Mouse (Mus musculus) neural tube, embryonic 11.5 days (tissue): Measurements from ENCODE around the gene Glcci1. TPM values are rescaled to one million over a fixed set of nuclear protein-coding genes. Genes with fewer than 3 reads are reported as not detected.

ENCODE experiments used
- ATAC-seq: fragments of 200-750 bp; cut with Nextera tagmentation; 2 replicates; pipeline ENCODE4 v1.8.0; 2017; ENCODE audit warnings: moderate number of reproducible peaks, mild to moderate bottlenecking, moderate TSS enrichment, moderate library complexity; ENCODE audit not compliant: insufficient read depth, low FRiP score, low TSS enrichment
- DNase-seq: peaks from one replicate; pipeline ENCODE4 v3.0.0-alpha.2; 2015; ENCODE audit warnings: low spot score
- H3K27ac ChIP-seq: fragments of 300-500 bp; sonication (generic); 2 replicates; pipeline ENCODE4 v1.5.1; 2014; ENCODE audit warnings: low read depth, mild to moderate bottlenecking, low read length
- H3K27me3 ChIP-seq: fragments of 300-500 bp; sonication (generic); 2 replicates; pipeline ENCODE4 v1.6.1; 2014; ENCODE audit warnings: mild to moderate bottlenecking, low read length, mixed read lengths; ENCODE audit not compliant: control insufficient read depth, insufficient read depth
- H3K36me3 ChIP-seq: fragments of 300-500 bp; sonication (generic); 2 replicates; pipeline ENCODE4 v1.6.1; 2014; ENCODE audit warnings: mild to moderate bottlenecking, low read length, moderate library complexity, mixed read lengths; ENCODE audit not compliant: control insufficient read depth, insufficient read depth
- H3K4me1 ChIP-seq: fragments of 300-500 bp; sonication (generic); 2 replicates; pipeline ENCODE4 v1.6.1; 2014; ENCODE audit warnings: low read length, mixed read lengths; ENCODE audit not compliant: control insufficient read depth, insufficient read depth
- H3K4me2 ChIP-seq: fragments of 300-500 bp; sonication (generic); 2 replicates; pipeline ENCODE4 v1.6.1; 2014; ENCODE audit warnings: low read depth, mild to moderate bottlenecking, moderate library complexity
- H3K4me3 ChIP-seq: fragments of 300-500 bp; sonication (generic); 2 replicates; pipeline ENCODE4 v1.5.1; 2014; ENCODE audit warnings: low read depth, low read length
- H3K9ac ChIP-seq: fragments of 300-500 bp; sonication (generic); 2 replicates; pipeline ENCODE4 v1.6.1; 2014; ENCODE audit warnings: mild to moderate bottlenecking, low read length
- H3K9me3 ChIP-seq: fragments of 300-500 bp; sonication (generic); 2 replicates; pipeline ENCODE4 v1.6.1; 2016; ENCODE audit warnings: low read length; ENCODE audit not compliant: control insufficient read depth
- WGBS: fragments of 180-500 bp; shearing (Covaris S2); extraction: QIAGEN DNeasy Blood & Tissue Kit; methylation state at CpG from one replicate; pipeline ENCODE4 v1.1.7; 2014; 5-methylcytosine and 5-hydroxymethylcytosine counted together
- polyA plus RNA-seq: library from polyadenylated mRNA; unstranded; fragments of >200 nt; fragmentation: Nextera tagmentation; extraction: Ambion mirVana; gene quantifications from 2 replicates; pipeline ENCODE4 v1.2.1, GENCODE M21; 2014

The Glcci1 gene
- polyA plus RNA-seq, 1 experiment from 2014 or later = 24.0 TPM

DNA sequence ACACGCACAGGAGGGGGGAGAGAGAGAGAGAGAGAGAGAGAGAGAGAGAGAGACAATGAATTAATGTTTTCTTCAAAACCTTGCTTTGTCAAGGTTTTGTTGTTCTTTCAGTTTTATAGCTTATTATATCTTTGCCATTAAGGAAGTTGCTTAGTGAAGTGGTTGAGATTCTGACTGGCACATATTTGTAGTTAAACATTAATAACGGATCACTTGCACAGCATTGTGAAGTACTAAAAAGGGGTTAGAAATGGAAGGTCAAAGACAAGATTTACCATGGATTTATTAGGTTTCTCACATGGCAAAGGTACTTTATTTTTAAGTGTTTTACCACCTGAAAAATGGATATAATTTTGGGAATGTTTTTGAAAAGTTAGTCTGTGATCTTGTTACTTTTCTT is 51.3 kb downstream of the Glcci1 start:
- 94% methylated on average over 2 of the region's 2 CpGs for whole genome bisulfite sequencing
- no peak overlapping the region for H3K9ac ChIP-seq

DNA sequence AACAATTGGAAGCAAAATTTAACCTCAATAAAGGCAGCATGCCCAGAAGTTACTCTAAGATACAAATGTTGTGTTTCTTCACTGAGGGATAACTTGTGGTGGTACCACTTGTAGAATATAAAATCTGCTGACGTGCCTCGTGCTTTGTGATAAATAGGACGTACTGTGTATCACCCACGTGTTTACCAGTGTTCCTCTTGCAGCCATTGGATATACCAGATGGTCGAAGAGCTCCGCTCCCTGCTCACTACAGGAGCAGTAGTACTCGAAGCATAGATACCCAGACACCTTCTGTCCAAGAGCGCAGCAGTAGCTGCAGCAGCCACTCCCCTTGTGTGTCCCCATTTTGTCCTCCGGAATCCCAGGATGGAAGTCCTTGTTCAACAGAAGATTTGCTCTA is 73.0 kb downstream of the Glcci1 start:
- Histone ChIP-seq H3K4me2 (no peak overlapping the region), H3K4me3 (no peak overlapping the region), H3K9me3 (no peaks in the 10 kb centered on the region), H3K4me1 (no peaks in the 10 kb centered on the region), H3K27me3 (no peaks in the 10 kb centered on the region), H3K9ac (no peak overlapping the region), H3K36me3 (no peaks in the 10 kb centered on the region), H3K27ac (no peak overlapping the region)
- ATAC-seq (no peak), DNase-seq (no peak)
- 96% methylated on average over 9 of the region's 9 CpGs for WGBS

More for the DNA sequence above, 51.3 kb downstream of the Glcci1 start:
- ATAC-seq = no peak
- Histone ChIP-seq H3K4me1 (no peaks in the 10 kb centered on the region), H3K9me3 (no peaks in the 10 kb centered on the region), H3K4me3 (no peak overlapping the region), H3K27ac (no peak overlapping the region), H3K36me3 (no peaks in the 10 kb centered on the region; the same call in 1 of the 2 replicates), H3K27me3 (no peaks in the 10 kb centered on the region), H3K4me2 (no peak overlapping the region)
- no peak for DNase-seq

DNA sequence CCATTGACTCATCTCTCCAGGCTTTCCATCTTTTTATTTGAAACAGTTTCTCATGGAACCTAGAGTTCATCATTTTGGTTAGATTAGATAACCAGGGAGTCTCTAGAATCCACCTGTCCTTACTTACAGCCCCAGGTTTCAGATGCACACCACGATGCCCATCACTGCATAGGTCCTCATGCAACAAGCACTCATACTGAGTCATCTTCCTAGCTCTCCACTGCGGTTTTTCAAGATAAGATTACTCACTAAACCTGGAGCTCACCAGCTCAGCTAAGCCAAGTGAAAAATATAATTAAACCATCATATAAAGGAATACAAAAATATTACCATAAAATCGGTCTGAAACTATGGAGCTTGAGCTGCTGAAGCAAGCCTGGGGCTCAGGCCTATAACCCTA is 74.5 kb downstream of the Glcci1 start:
- Histone ChIP-seq H3K27me3 (no peaks in the 10 kb centered on the region), H3K36me3 (no peaks in the 10 kb centered on the region), H3K4me3 (no peak overlapping the region), H3K4me1 (no peaks in the 10 kb centered on the region), H3K4me2 (no peak overlapping the region), H3K27ac (no peak overlapping the region), H3K9me3 (no peaks in the 10 kb centered on the region), H3K9ac (no peak overlapping the region)
- ATAC-seq = no peak
- WGBS = 92% methylated on average over 3 of the region's 3 CpGs
- no peak for DNase-seq

DNA sequence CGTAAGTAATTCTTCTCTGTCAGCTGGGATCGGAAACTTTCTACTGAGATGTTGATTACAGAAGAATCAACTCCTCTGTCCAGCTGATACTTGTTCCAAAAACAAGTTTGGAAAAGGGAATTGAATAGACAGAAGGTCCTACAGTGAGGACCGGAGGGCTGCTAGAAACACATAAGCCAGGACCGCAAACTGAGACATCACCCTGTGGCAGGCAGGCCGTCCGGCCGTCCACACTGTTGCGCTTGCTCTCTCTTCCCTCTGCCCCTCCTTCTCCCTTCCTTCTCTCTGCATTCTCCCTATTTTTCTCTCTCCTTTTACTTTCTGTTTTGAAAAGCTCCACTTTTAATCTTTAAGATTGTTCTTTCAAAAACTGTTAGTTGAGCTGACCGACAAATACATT is 82.3 kb downstream of the Glcci1 start:
- 89% methylated on average over 9 of the region's 9 CpGs for WGBS
- no peak overlapping the region for H3K27ac ChIP-seq

DNA sequence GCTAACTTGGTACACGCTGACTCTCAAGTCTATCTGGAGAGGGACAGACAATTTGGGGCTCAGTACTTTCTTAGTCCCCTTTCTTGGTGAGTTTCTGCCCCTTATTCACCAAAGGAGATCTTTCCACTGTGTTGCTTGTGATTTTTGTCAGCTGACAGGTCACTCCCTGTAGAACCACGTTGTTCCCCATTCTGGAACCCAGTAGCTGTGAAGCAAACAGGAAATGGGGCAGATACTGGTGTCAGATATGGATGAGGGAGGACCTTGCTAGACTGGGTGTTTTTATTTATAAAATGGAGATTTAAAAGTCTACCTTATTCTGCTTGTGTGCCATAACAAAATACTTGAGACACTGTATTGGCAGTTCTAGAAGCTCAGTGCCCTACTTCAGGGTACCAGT is 108.0 kb downstream of the Glcci1 start:
- H3K27me3 ChIP-seq = no peaks in the 10 kb centered on the region
- ATAC-seq (no peak), DNase-seq (no peak)
- H3K27ac ChIP-seq = no peak overlapping the region
- H3K4me1 ChIP-seq = no peaks in the 10 kb centered on the region
- no peak overlapping the region for H3K4me3 ChIP-seq
- no peak overlapping the region for H3K4me2 ChIP-seq
- H3K36me3 ChIP-seq = no peaks in the 10 kb centered on the region
- H3K9me3 ChIP-seq = no peaks in the 10 kb centered on the region
- WGBS = 79% methylated on average over 2 of the region's 2 CpGs
- no peak overlapping the region for H3K9ac ChIP-seq

More for the DNA sequence above, 82.3 kb downstream of the Glcci1 start:
- Histone ChIP-seq H3K27me3 (no peaks in the 10 kb centered on the region), H3K4me2 (no peak overlapping the region), H3K4me3 (no peak overlapping the region), H3K36me3 (no peaks in the 10 kb centered on the region), H3K9ac (no peak overlapping the region), H3K4me1 (no peaks in the 10 kb centered on the region), H3K9me3 (no peaks in the 10 kb centered on the region)
- DNase-seq = no peak
- ATAC-seq = no peak

DNA sequence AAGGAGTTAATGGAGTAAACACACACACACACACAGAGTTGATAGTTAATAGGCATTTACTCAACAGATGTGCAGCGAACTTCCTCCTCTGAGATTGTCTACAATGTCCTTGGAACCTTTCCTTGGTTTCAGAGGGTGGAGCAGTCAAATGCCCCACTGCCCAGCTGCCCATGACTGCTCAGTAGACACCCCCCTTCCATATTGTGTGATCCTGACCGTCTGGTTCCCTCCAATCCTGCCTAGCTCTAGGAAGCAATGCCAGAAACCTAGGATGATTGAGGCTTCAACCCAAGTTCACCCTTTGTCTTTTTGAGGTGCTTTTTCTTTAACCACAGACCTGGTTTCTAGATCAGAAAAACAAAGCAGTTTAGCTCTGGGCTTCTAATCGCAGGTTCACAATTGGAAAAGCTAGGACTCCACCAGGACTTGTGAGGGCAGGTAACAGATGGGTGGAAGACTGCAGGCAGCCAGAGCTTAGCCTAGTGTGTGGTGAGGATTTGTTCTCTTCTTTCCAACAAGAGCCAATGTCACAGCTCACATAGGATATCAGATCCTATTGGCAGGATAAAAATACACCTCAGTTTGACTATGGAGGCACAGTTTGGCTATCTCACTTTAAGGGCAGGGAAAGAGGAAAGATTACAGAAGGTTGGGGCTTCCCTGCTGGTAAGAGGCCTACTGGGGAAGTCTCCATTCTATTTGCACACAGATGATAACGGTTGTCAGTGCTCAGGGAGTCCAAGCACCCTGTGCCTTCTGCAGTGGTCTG is 110.4 kb downstream of the Glcci1 start:
- no peak for ATAC-seq

DNA sequence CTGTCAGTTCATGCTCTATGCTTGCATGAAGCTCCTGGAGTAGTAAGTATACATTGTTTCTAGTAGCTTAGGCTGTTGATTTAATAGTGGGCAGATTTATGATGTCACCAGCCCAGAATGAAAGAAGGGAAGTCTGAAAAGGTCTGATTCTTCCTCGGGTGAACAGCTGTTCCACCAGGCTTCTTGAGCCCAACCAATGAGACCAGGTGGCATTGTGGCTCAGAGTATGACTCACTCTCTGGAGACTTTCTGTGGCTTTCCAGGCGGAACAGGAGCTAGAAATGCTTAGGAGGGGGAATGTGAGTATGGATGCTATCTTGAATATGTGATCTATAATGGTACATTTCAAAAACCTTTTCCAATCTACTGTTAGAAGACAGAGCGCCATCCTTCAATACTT is 113.6 kb downstream of the Glcci1 start:
- H3K36me3 ChIP-seq = no peaks in the 10 kb centered on the region
- no peak overlapping the region for H3K4me2 ChIP-seq
- no peaks in the 10 kb centered on the region for H3K4me1 ChIP-seq
- H3K9ac ChIP-seq = no peak overlapping the region
- no peaks in the 10 kb centered on the region for H3K27me3 ChIP-seq
- no peak for ATAC-seq
- no peak overlapping the region for H3K27ac ChIP-seq
- no peaks in the 10 kb centered on the region for H3K9me3 ChIP-seq
- DNase-seq = no peak
- 73% methylated on average over 3 of the region's 3 CpGs for WGBS
- H3K4me3 ChIP-seq = no peak overlapping the region

More for the DNA sequence above, 110.4 kb downstream of the Glcci1 start:
- H3K9me3 ChIP-seq = no peaks in the 10 kb centered on the region
- no peaks in the 10 kb centered on the region for H3K27me3 ChIP-seq
- no peak overlapping the region for H3K4me2 ChIP-seq
- no peak overlapping the region for H3K27ac ChIP-seq
- H3K9ac ChIP-seq = no peak overlapping the region
- no peaks in the 10 kb centered on the region for H3K36me3 ChIP-seq
- H3K4me3 ChIP-seq = no peak overlapping the region
- 86% methylated on average over 4 of the region's 4 CpGs for WGBS
- no peak for DNase-seq
- H3K4me1 ChIP-seq = no peaks in the 10 kb centered on the region

DNA sequence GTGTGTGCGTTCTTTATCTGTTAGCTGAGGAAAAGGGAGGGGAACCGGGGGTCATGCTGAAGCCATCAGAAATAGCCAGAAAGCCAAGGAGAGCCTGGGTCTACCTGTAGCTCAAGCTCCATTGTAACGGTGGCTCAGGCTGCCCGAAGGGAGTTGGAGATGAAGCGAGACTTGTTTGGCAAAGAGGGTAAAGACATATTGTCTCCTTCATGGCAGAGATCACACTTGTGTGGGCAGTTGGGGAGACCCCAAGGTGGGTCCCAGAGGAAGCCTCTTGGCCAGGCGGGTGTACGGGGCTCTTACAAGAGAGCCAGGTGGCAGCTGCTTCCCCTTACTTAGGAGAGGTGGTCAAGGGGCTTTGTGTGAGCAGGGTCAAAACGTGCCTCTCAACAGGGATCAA is 118.8 kb downstream of the Glcci1 start:
- H3K9ac ChIP-seq = no peak overlapping the region
- 90% methylated on average over 8 of the region's 8 CpGs for WGBS
- no peak overlapping the region for H3K27ac ChIP-seq
- ATAC-seq (no peak), DNase-seq (no peak)
- no peaks in the 10 kb centered on the region for H3K36me3 ChIP-seq
- H3K4me3 ChIP-seq = no peak overlapping the region
- H3K27me3 ChIP-seq = no peaks in the 10 kb centered on the region
- no peaks in the 10 kb centered on the region for H3K4me1 ChIP-seq
- no peak overlapping the region for H3K4me2 ChIP-seq
- no peaks in the 10 kb centered on the region for H3K9me3 ChIP-seq

DNA sequence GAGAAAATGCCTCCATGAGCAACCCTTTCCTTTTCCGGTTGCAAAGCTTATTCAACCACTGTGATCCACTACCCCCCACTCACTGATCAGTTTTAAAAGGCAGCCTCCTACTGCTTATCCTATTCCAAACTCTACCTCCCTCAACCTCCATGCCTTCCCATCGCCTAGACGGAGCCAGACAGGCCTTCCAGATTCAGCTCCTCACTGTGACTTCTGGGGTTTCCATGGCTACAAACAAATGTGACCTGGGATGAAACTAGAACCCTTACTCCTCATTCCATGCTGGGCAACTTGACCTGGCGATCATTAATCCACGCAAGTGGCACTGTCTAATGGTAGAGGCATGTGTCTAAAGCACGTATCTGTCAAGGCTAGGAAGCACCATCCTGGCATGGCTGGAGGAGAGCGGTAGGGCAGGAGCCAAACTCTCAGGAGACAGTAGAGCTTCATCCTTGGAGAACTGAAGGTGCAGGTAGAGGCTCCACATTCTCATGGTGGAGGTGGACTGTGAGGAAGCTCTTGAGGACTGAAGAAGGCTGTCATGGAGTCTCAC is 119.4 kb downstream of the Glcci1 start:
- Histone ChIP-seq H3K9ac (no peak overlapping the region), H3K36me3 (no peaks in the 10 kb centered on the region), H3K4me1 (no peaks in the 10 kb centered on the region), H3K4me2 (no peak overlapping the region), H3K27ac (no peak overlapping the region), H3K27me3 (no peaks in the 10 kb centered on the region), H3K9me3 (no peaks in the 10 kb centered on the region), H3K4me3 (no peak overlapping the region)
- ATAC-seq = no peak
- 80% methylated on average over 7 of the region's 7 CpGs for WGBS
- DNase-seq = no peak
